Mouse (Mus musculus) ES-CJ7 (cell line): ENCODE results near the gene Gm47995.
A peak's percentile ranks its signal among the peaks of the same experiment; 100 is the strongest.
"Not testable (repeated sequence)": the region's sequence is repeated elsewhere in the genome, so short reads cannot be mapped to it uniquely, and the experiment has no call there.

ENCODE experiments used
- DNase-seq: peaks from one replicate; pipeline ENCODE4 v3.0.0; 2011; ENCODE audit warnings: low read depth, low spot score

The Gm47995 gene

DNA sequence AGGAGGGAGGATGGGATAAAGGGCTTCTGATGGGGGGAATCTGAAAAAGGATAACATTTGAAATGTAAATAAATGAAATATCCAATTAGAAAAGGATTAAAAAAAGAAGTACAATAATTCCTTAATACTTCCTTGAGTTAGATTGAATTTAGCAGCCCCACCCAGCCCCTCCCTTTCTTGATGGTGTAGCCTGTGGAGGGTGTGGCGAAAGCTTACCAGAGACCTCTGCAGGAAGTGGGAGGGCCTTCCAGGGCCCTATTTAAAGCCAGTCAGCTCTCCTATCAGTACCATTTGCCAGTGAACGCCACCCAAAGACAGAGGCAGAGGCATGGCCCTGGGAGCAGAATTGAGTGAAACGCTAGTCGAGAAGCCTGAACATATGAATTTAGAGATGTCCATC lies at the start of gene Gm47995:
Gm47995 (plus strand) TSS at position 329 of the 400 bp plus-strand sequence.
- DNase-seq: not testable (repeated sequence)

DNA sequence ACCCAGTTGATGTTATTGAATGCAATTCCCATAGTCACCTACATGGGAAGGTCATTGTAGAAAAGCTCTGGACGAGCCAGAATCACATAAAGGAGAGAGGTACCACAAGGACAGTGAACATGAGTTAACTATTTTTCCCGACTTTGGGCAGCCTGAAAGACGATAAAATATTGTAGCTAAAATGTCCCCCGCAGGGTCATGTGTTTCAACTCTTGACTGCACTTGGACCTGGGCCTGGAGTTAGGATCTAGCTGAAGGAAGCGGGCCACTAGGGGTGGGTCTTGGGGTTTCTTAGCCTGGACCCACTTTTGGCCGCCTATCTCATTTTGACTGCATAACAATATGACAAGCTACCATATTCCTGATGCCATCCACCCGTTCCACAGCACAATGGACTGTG lies 48.0 kb upstream of the Gm47995 start:
- DNase-seq: no peak

DNA sequence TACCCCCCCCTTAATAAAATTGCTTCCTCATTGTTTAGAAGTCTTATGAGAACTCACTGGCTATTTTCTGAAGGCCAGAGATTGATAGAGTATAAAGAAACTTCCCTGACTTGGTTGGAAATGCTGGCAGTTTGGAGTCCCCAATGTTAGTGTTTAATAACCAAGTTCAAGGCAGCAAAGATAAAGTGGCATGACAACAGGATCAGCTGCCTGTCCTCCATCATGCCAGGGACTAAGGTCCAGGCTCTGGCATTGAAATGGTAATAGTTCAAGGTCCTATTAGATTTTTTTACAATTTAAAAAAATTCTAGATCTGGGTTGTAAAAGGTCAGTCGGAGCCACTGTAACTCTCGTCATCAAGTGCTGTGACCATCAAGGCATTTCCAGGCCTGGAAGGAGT lies 47.2 kb upstream of the Gm47995 start:
- no peak for DNase-seq

DNA sequence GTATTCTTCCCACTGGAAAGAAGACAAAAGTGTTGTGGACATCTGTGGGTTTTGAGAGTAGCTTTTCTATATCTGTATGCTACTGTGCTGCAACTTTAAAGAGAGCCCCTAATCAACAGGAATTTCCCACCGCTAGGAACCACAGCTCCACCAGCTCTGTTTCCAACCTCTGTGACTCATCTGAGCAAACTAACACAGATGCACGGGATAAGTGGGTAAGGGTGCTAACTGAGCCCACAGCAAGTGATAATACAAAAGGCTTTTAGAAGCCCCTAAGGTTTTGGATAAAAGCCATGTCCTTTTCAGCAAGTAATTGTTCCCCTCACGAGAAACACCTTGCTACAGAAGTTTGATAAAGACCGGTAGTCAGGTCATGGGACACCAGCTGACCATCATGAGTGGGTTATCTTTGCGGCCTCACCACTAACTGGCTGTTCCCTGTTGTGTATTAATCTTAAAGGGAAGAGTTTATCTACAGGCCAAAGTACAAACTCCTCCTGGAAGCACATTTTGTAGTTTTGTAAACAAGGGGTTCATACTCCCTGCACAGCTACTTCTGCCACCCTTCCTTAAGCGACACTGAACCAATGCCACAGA lies 45.1 kb upstream of the Gm47995 start:
- DNase-seq: no peak

DNA sequence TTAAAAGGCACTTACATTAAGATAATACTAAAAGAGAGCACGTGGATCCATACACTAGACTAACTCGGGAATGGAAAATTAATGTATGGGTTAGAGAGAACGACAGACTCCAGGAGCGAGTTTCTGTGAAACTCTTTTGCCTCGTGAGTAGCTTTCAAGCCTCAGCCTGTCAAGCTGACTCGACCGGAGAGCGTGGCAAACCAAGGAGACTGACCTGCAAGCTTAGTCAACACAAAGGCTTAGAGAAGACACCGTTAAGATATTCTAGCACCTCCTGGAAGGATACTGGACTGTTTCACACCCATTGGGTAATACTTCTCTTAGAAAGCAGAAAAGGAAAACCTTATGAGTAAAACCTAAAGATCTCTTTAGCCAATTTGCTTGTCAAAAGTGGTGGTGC lies 44.1 kb upstream of the Gm47995 start:
- not testable (repeated sequence) for DNase-seq

DNA sequence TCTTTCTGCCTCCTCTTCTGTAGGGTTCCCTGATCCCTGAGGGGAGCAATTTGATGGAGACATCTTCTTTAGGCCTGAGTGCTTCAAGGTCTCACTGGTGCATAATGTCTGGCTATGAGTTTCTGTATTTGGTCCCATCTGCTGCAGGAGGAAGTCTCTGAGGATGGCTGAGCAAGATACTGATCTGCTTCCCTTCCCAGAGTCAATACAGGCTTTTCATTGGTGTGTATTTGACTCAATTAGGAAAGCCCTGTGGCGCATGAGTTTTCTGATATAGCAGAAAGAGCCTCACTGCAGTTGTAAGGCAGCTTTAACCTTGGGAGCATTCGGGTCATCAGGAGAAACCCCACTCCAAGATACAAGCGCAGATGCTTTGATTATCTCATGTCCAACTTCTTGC lies 42.1 kb upstream of the Gm47995 start:
- DNase-seq: no peak

DNA sequence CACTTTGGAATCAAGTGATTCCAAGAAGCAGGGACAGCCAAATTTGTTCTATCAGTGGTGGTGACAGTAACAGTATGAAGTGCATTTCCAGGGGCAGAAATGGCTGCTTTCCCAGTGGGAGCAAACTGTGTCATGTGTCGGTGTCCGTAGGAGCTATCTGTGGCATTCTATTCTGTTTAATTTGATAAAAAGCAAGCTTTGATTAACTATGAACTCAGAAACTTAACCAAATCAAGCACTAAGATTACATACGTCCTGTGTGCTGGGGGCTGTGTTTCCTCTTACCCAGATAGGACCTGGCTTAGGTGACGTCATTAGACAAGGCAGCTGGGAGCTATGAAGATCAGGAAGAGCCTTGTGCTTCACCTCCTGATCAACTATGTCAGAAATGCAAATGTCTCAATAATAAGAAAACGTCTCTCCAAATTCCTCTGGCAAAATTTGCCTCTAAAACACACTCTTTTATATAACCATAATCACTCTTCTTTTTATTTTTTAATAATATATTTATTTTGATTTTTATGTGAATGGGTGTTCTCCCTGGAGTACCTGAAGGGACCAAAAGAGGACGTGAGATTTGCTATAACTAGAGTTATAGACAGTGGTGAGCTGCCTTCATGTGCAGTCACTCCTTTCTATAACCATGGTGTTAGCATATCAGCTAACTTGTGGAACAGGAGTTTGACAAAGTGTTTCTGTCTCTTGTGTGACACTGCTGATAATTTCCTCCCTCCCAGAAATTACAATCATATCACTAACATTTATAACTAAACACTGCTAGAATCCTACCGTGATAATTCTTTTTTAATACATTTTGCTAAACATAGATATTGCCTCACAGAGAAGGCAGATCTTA lies 41.2 kb upstream of the Gm47995 start:
- no peak for DNase-seq

DNA sequence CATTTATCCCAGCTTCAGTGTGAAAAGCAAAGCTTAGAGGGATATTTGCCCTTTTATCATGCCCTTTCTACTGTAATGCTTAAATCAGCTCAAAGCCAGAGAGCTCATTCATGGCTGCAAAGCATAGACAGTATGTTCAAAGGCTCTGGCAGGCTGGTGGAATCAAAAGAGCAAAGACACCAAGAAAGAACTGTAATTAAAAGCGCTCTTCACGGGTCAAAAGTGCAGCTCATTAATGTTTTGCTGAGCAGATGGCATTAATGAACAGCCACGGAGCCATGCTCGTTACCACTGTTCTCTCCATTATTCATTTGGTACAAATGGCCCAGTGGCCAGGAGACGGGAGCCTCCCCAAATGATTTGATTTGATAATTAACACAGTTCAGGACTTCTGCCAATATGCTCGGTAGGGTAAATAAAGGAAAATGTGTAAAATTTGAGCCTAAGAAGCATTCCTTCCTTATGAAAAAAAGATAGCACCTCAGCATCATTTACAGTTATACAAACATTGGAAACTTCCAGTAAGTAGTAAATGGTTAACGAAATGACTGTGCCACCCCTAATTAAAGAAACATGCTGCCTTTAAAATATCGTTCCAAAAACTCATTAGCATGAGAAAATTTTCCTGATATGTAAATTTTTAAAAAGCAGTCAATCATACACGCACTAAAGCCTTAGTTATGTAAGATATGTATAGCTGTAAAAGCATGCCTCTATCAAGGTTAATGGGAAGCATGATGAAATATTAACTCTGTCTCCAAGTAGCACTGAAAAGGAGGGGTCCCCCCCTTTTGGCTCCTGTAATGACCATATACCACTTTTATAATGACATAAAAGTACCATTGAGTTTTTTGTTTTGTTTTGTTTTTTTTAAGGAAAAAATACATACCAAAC lies 40.0 kb upstream of the Gm47995 start:
- no peak for DNase-seq

DNA sequence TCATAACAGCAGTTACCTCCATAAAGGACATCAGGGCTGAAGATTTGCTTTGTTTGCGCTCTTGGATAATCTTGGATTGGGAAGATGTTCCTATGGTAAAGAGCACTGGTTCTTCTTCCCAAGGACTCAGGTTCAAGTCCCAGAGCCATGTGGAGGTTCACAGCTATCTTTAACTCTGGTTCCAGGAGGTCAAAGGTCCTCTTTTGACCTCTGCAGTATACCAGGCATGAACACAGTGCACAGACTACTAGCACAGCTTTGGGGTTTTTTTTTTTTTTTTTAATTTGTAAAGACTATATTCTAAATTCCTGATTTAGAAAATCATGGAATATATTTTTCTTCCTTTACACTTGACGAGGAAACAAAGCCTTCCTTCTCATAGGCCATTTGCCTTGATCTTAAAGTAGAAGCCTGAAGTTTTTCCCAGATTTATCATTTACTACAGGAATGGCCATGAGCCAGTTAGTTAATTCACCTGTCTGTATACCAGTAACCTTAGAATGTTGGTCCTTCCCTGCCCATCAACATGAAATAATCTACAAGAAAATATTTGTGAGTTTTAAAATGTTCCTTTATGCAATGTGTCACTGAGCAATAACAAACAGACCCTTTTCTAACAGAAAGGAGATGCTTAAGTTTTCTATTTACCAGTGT lies 39.3 kb upstream of the Gm47995 start:
- DNase-seq: no peak

DNA sequence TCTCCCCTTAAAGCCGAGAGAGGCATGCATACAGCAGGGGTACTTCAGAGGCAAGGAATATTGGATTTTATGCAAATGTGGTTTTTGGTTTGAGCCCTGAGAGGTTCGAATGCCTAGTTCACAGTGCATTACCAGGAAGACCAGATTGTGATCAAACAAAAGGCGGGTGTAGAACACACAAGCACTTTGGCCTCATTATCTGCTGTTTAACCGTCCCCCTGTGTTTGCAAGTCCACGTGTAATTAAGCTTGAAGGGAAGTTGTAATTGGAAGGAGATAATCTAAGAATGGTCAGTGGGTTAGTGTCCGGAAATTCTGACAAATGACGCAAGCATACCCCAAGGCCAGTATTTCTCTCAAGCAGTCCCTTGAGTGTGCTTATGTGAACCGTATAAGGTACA lies 32.2 kb upstream of the Gm47995 start:
- no peak for DNase-seq

DNA sequence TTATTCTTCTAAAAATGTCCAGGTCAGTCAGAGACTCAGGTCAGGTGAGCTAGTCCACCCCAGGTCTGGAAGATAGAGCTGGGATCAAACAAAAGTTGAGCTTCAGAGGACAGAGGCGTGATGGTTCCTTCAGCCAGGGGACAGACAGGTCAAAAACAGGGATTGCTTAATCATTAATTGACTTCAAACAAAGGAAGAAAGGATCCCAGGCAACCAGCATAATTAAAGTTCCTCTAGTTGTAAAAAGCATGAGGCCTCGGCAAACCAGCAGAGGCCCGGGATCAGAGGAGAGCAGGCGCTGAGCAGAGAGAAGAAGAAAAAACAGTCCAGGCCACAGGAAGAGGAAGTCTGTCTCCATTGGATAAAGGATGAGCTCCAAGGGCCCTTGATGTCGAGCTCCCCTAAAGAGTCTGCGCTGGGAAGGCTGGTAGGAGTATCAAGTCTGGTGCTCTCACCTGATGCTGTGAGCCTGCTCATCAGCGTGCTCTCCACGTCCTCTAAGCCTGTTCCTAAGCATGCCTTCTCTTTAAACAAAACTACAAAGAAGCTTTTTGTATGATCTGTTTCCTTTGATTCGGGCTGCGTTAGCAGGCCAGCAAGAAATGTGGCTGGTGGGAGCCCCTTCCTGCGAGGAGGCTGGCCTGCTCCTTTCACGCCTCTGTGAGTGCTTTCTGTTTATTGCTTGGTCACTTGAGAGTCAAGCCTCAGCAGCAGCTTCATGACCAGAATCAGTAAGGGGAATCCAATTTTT lies 30.8 kb upstream of the Gm47995 start:
- DNase-seq: no peak

DNA sequence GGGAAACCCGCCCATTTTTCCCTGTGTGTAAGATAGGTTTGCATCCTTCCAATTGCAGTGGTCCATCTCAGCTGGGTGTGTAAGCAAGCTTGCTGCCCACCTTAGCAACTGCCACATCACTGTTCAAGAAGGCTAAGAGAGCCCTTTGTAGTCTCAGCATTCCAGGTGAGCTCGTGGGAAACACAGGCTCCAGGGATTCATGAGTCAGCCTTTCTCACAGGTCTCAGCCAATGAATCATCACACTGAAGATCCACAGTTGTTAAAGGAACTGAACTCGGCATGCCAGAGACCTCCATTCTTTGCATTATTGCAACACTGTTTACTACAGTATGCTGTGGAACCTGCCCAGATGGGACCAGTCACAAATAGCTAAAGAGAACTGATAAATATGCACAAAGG lies 29.6 kb upstream of the Gm47995 start:
- DNase-seq: peak; percentile 2

DNA sequence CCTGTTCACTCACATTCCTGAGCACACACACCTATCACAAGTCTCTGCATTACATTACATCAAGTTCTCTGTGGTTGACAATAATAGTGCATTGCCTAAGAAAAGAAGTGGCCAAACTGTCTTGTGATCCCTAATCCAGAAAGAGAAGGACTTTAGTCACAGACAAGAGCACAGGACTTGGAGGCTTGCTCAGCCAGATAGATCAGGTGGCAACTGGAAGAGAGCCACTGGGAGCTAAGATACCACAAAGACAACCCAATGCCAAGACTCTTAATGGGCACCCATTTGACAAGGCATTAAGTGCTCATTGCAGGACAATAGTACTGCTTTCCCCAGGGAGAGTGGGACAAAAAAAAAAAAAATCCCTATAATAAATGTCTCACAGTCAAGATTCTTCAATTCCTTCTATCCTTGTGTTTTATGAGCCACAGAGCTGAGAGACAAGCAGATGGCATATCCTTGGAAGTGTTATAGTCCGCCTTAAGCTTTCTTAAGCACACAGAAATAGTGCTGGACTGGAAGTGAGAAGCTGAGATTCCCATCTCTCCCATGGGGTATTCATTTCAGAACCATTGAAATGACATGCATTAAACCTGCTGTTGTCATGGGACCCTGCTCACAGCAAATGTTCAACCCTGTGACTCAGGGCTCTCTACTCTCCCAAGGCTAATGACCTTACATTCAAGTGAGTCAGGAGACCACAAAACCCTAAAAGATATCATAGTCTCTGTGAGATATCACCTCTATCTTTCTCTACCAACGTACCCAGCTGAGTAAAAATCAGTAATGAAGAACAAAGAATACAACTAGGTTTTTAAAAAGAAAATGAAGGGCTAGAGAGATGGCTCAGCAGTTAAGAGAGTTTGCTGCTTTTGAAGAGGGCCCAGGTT lies 26.4 kb upstream of the Gm47995 start:
- peak; percentile 6 for DNase-seq

DNA sequence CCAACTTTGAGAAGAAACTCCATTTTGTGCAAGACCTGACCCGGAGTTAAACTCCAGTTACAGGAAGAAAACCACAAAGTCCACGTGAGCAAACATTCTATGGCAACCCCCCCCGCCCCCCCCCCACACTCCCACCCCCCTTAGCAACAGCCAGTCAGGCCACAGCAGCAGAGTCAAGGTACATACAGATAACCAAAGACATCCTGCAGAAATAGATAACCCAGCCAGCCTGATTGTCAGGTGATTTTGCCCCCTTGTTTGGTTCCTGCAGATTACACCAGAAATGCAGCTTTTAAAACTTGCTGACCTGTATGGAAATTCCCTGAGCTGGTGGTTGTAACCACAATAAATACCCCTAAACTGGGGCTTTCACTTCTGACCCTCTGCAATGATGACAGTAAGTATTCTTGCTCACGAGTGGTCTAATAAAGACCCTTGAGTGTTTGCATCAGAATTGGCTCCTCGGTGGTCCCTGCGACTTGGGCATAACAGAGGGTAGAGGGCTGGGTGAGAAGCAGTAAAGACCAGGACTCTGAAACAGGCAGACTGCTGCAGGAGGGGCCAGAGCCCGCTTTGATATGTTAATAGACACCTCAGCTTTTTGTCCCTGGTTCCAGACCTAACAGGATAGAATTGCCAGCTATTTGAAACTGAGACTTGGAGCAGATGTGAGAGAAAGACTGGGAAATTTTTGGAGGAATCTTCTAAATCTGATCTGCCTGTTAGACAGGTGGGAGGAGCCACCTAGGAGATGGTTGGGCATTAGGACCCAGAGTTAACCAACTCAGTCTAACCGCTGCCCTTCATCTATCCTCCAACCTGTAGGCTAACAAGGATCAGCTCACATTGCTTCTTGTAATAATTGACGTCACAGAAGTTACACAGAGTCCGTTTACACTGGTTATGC lies 21.0 kb upstream of the Gm47995 start:
- DNase-seq: peak; percentile 96

DNA sequence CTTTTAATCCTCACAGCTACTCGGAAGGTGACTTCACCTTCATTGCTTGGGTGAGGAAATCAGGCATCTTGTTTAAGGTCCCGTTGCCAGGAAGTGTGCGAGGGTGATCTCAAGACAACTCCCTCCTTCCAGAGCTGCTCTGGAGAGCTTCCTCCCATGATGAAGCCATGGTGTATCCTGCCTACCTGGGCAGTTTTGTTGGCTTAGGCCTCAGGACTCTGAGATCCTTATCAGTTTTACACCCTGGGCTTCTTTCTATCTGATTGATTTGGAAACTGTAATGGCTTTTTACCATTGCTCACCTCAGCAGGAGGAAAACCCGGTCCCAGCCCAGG lies 20.3 kb upstream of the Gm47995 start:
- DNase-seq: no peak

DNA sequence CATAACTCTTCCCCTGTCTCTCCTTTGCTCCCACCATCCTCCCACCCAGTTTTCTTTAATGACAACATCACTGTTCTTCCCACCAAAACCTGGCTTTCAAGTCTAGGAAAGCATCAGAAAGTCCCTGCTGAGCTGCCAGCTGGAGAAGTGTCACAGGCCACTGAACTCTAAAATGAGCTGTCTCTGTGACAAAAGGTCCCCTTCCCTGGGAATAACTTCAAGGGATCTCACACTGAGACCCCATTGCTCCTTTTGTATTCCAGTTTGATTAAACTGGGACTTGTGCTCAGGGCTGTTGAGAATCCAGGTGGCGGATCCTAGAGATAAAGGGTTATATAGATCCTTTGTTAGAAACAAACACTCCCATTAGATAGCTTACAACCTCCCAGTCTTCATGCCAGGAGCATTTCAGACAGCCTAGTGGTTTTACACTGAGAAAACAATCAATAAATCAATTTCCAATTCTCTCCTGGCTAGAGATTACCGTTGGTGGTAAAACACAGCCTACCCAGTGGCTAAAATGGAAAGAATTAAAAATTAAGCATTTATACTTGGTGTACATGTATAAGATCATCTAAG lies 19.7 kb upstream of the Gm47995 start:
- peak; percentile 56 for DNase-seq

DNA sequence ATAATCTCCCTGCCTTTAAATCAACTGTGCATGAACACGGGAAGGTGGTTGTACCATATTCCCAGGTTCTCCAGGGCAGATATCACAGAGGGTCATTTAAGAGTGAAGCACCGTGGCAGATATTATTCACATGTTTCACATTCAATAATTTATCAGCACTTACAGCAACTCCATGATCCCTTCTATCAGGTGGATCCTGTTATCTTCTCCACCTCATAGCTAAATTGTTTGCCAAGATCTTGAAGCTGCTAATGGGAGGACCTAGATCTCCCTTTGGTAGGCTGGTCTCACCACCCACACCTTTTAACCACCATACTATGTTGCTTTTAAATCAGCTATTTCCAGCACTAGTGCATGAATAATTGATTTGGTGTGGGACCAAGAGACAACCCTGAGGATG lies 18.1 kb upstream of the Gm47995 start:
- no peak for DNase-seq

DNA sequence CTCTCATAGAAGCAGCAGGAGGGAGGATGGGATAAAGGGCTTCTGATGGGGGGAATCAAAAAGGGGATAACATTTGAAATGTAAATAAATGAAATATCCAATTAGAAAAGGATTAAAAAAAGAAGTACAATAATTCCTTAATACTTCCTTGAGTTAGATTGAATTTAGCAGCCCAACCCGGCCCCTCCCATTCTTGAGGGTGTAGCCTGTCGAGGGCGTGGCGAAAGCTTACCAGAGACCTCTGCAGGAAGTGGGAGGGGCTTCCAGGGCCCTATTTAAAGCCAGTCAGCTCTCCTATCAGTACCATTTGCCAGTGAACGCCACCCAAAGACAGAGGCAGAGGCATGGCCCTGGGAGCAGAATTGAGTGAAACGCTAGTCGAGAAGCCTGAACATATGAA lies 16.0 kb upstream of the Gm47995 start, which contains the start of gene Gm47985:
Gm47985 (plus strand) TSS at position 272 of the 400 bp plus-strand sequence.
- DNase-seq: not testable (repeated sequence)

DNA sequence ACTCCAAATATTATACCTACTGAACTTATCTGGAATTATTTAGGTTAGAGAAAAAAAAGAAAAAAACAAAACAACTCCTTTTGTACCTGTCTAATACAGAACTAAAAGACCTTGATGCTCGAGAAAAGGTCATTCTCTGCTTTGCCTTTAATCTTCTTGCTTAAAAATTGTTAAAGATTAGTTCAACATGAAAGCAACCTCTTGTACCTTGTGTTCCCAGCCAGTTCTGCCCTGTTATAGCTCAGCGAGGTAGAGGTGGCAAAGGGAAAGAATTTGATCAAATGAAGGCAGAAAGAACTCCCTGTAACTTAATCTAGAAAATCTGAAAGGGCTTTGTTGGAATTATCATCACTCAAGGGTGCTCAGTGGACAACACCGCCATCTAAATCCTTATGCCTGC lies 12.1 kb upstream of the Gm47995 start:
- DNase-seq: not testable (repeated sequence)
